Mouse (Mus musculus): ENCODE results near the gene Lysmd4.
"Not testable (repeated sequence)": the region's sequence is repeated elsewhere in the genome, so short reads cannot be mapped to it uniquely, and the experiment has no call there.

DNA sequence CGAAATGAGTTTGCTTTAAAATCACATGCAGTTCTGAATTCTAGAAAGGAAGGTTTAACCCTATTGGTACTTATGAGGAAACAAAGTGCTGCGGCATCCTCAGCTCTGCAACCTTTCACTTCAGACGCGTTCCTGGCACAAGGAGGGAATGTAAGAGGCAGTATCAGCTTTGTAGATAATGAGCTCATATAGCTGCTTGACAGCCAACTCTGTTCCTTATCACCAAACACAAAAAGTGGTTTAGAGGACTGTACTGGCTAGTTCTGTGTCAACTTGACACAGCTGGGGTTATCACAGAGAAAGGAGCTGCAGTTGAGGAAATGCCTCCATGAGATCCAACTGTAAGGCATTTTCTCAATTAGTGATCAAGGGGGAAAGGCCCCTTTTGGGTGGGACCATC lies 48.1 kb downstream of the Lysmd4 start:
- TF ChIP-seq CTCF (IDR thresholded peaks at IDR 0.05; ENCODE audit: borderline replicate concordance, insufficient read depth, low read depth, low read length); POLR2A (IDR thresholded peaks at IDR 0.05; ENCODE audit: borderline replicate concordance, insufficient read depth, low read length): not testable (repeated sequence)

Measured in cerebellum, adult 2 months (tissue).